Mouse (Mus musculus) bone marrow, adult 2 months (tissue): ENCODE results near the gene Car2.

ENCODE experiments used
- CTCF ChIP-seq: fragments of 200-500 bp; IDR thresholded peaks from 2 replicates; pipeline ENCODE4 v1.5.1; 2011; ENCODE audit warnings: low read length, control low read depth; ENCODE audit not compliant: control insufficient read depth, insufficient read depth
- POLR2A ChIP-seq: fragments of 200-500 bp; IDR thresholded peaks from 2 replicates; pipeline ENCODE4 v1.6.1; 2011; ENCODE audit warnings: low read depth, mild to moderate bottlenecking, control low read depth, low read length, borderline replicate concordance; ENCODE audit not compliant: control insufficient read depth

- TF ChIP-seq POLR2A = no peak
- TF ChIP-seq CTCF = no peak
Measured at GRCm38 (mm10) chr3:14897770-14898169, 11.7 kb downstream of the Car2 start.
